Mouse (Mus musculus) hindbrain, embryonic 16.5 days (tissue): Measurements from ENCODE around the gene C2cd2l. TPM values are rescaled to one million over a fixed set of nuclear protein-coding genes. Genes with fewer than 3 reads are reported as not detected.
"Not testable (repeated sequence)": the region's sequence is repeated elsewhere in the genome, so short reads cannot be mapped to it uniquely, and the experiment has no call there.

Experiments
- ATAC-seq: fragments of 200-750 bp; cut with Nextera tagmentation; 2 replicates; pipeline ENCODE4 v1.8.0; 2017; ENCODE audit warnings: moderate TSS enrichment, moderate library complexity
- H3K27ac ChIP-seq: fragments of 300-500 bp; sonication (generic); 2 replicates; pipeline ENCODE4 v1.5.1; 2014; ENCODE audit warnings: low read depth, mild to moderate bottlenecking, control low read depth, low read length, moderate library complexity
- H3K27me3 ChIP-seq: fragments of 300-500 bp; sonication (generic); replicated peaks from 2 replicates; pipeline ENCODE4 v1.6.1; 2014; ENCODE audit warnings: low read length; ENCODE audit not compliant: control insufficient read depth, insufficient read depth
- H3K36me3 ChIP-seq: fragments of 300-500 bp; sonication (generic); 2 replicates; pipeline ENCODE4 v1.6.1; 2014; ENCODE audit warnings: mild to moderate bottlenecking, low read length, moderate library complexity, mixed read lengths; ENCODE audit not compliant: control insufficient read depth, insufficient read depth
- H3K4me1 ChIP-seq: fragments of 300-500 bp; sonication (generic); 2 replicates; pipeline ENCODE4 v1.6.1; 2014; ENCODE audit warnings: low read depth, low read length; ENCODE audit not compliant: control insufficient read depth, insufficient read depth
- H3K4me2 ChIP-seq: fragments of 300-500 bp; sonication (generic); 2 replicates; pipeline ENCODE4 v1.6.1; 2014; ENCODE audit warnings: mild to moderate bottlenecking, low read length, control low read depth, moderate library complexity
- H3K4me3 ChIP-seq: fragments of 300-500 bp; sonication (generic); 2 replicates; pipeline ENCODE4 v1.5.1; 2014; ENCODE audit warnings: mild to moderate bottlenecking, low read length, control low read depth, moderate library complexity
- H3K9ac ChIP-seq: fragments of 300-500 bp; sonication (generic); 2 replicates; pipeline ENCODE4 v1.6.1; 2014; ENCODE audit warnings: low read depth, mild to moderate bottlenecking, control low read depth, low read length, moderate library complexity
- H3K9me3 ChIP-seq: fragments of 300-500 bp; sonication (generic); 2 replicates; pipeline ENCODE4 v1.6.1; 2014; ENCODE audit warnings: mild to moderate bottlenecking, low read length, moderate library complexity; ENCODE audit not compliant: control insufficient read depth
- WGBS: fragments of 180-500 bp; shearing (Covaris S2); extraction: QIAGEN DNeasy Blood & Tissue Kit; methylation state at CpG from one replicate; pipeline ENCODE4 v1.1.7; 2014; 5-methylcytosine and 5-hydroxymethylcytosine counted together
- polyA plus RNA-seq: library from polyadenylated mRNA; unstranded; fragments of >200 nt; fragmentation: Nextera tagmentation; extraction: Ambion mirVana; gene quantifications from 2 replicates; pipeline ENCODE4 v1.2.1, GENCODE M21; 2015

C2cd2l gene
- polyA plus RNA-seq, 1 experiment from 2014 or later = 23.1 TPM

GRCm38 (mm10) chr9:44327926-44328325, 7.8 kb upstream of the C2cd2l start:
- H3K36me3 ChIP-seq = peaks cover 15% of the 10 kb centered on the region
- peak overlapping the region; percentile 89 for H3K4me3 ChIP-seq
- peaks cover 12% of the 10 kb centered on the region for H3K4me1 ChIP-seq
- no peaks in the 10 kb centered on the region for H3K9me3 ChIP-seq
- H3K27ac ChIP-seq = no peak overlapping the region
- 96% methylated on average over 5 of the region's 5 CpGs for WGBS
- peak overlapping the region; percentile 86 for H3K4me2 ChIP-seq
- H3K9ac ChIP-seq = peak overlapping the region; percentile 41; the same call in 1 of the 2 replicates
- no peak for ATAC-seq
- H3K27me3 ChIP-seq = no peaks in the 10 kb centered on the region

- peak overlapping the region; percentile 86 for H3K4me2 ChIP-seq
- WGBS = under 1% methylated on average over 22 of the region's 22 CpGs
Observed at GRCm38 (mm10) chr9:44327064-44327711, 7.1 kb upstream of the C2cd2l start.

GRCm38 (mm10) chr9:44326371-44327063, 6.4 kb upstream of the C2cd2l start:
- H3K4me2 ChIP-seq = peak overlapping the region; percentile 86
- no peaks in the 10 kb centered on the region for H3K9me3 ChIP-seq
- H3K36me3 ChIP-seq = peaks cover 4% of the 10 kb centered on the region; the same call in 1 of the 2 replicates
- WGBS = under 1% methylated on average over 38 of the region's 38 CpGs
- peak; percentile 97 for ATAC-seq
- peak overlapping the region; percentile 91 for H3K9ac ChIP-seq
- H3K27me3 ChIP-seq = no peaks in the 10 kb centered on the region
- H3K4me3 ChIP-seq = peak overlapping the region; percentile 89
- H3K27ac ChIP-seq = peak overlapping the region; percentile 85
- peaks cover 12% of the 10 kb centered on the region for H3K4me1 ChIP-seq

More at GRCm38 (mm10) chr9:44327064-44327711, 7.1 kb upstream of the C2cd2l start:
- peaks cover 12% of the 10 kb centered on the region for H3K4me1 ChIP-seq
- no peaks in the 10 kb centered on the region for H3K9me3 ChIP-seq
- peaks cover 9% of the 10 kb centered on the region; the same call in 1 of the 2 replicates for H3K36me3 ChIP-seq
- peak overlapping the region; percentile 85 for H3K27ac ChIP-seq
- peak overlapping the region; percentile 89 for H3K4me3 ChIP-seq
- H3K9ac ChIP-seq = peak overlapping the region; percentile 91
- H3K27me3 ChIP-seq = no peaks in the 10 kb centered on the region
- peak; percentile 22 for ATAC-seq

- peak within 1 kb of the TSS; percentile 89 for H3K4me3 ChIP-seq
- H3K4me2 ChIP-seq = peak within 1 kb of the TSS; percentile 86
- no peaks in the 10 kb centered on the region for H3K27me3 ChIP-seq
- no peaks in the 10 kb centered on the region for H3K9me3 ChIP-seq
- H3K27ac ChIP-seq = peak within 1 kb of the TSS; percentile 85
- peaks cover 14% of the 10 kb centered on the region for H3K4me1 ChIP-seq
- peaks cover 3% of the 10 kb centered on the region; the same call in 1 of the 2 replicates for H3K36me3 ChIP-seq
- 3% methylated on average over 12 of the region's 12 CpGs for WGBS
- ATAC-seq = peak; percentile 67
- peak within 1 kb of the TSS; percentile 91 for H3K9ac ChIP-seq
Observed at GRCm38 (mm10) chr9:44325768-44326370, 5.8 kb upstream of the C2cd2l start, which contains the start of gene Dpagt1. TSS of gene Dpagt1 (plus strand) at chr9:44326019.

- peak overlapping the region; percentile 91 for H3K9ac ChIP-seq
- peak overlapping the region; percentile 85 for H3K27ac ChIP-seq
- WGBS = 61% methylated on average over 7 of the region's 8 CpGs
Observed at GRCm38 (mm10) chr9:44325032-44325767, 5.1 kb upstream of the C2cd2l start.

GRCm38 (mm10) chr9:44324147-44324546, 4.1 kb upstream of the C2cd2l start:
- H3K9me3 ChIP-seq = no peaks in the 10 kb centered on the region
- H3K4me2 ChIP-seq = no peak overlapping the region
- 83% methylated on average over 6 of the region's 6 CpGs for WGBS
- H3K4me1 ChIP-seq = peaks cover 17% of the 10 kb centered on the region
- H3K36me3 ChIP-seq = 0 out of 2 replicates have a peak, but pooled peaks cover 3% of the 10 kb centered on the region
- no peaks in the 10 kb centered on the region for H3K27me3 ChIP-seq
- H3K4me3 ChIP-seq = no peak overlapping the region
- no peak overlapping the region for H3K27ac ChIP-seq
- no peak overlapping the region for H3K9ac ChIP-seq
- no peak for ATAC-seq

More at GRCm38 (mm10) chr9:44325032-44325767, 5.1 kb upstream of the C2cd2l start:
- peak overlapping the region; percentile 86 for H3K4me2 ChIP-seq
- H3K36me3 ChIP-seq, ATAC-seq, H3K9me3 ChIP-seq, H3K27me3 ChIP-seq: not testable (repeated sequence)
- peaks cover 17% of the 10 kb centered on the region for H3K4me1 ChIP-seq
- H3K4me3 ChIP-seq = peak overlapping the region; percentile 89; the same call in 1 of the 2 replicates

DNA sequence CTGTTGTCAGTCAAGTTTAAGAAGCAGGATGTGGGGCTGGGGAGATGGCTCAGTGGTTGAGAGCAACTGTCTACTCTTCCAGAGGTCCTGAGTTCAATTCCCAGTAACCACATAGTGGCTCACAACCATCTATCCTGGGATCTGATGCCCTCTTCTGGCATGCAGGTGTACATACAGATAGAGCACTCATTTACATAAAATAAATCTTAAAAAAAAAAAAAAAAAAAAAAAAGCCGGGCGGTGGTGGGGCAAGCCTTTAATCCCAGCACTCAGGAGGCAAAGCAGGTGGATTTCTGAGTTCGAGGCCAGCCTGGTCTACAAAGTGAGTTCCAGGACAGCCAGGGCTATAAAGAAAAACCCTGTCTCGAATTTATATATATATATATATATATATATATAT, 3.6 kb upstream of the C2cd2l start:
- H3K36me3 ChIP-seq, H3K9me3 ChIP-seq, ATAC-seq, H3K27me3 ChIP-seq, H3K4me2 ChIP-seq, H3K4me3 ChIP-seq, H3K27ac ChIP-seq, H3K9ac ChIP-seq: not testable (repeated sequence)
- H3K4me1 ChIP-seq = peaks cover 22% of the 10 kb centered on the region
- 83% methylated on average over 4 of the region's 4 CpGs for WGBS

GRCm38 (mm10) chr9:44320799-44321133, 681 bp upstream of the C2cd2l start:
- Histone ChIP-seq H3K9me3 (no peaks in the 10 kb centered on the region), H3K4me1 (peaks cover 26% of the 10 kb centered on the region), H3K27ac (peak overlapping the region; percentile 70), H3K27me3 (no peaks in the 10 kb centered on the region), H3K4me2 (peak overlapping the region; percentile 90), H3K36me3 (peaks cover 2% of the 10 kb centered on the region; the same call in 1 of the 2 replicates), H3K9ac (peak overlapping the region; percentile 59), H3K4me3 (peak overlapping the region; percentile 98)
- 18% methylated on average over 6 of the region's 6 CpGs for WGBS
- ATAC-seq = 0 out of 2 replicates have a peak, but pooled peaks have one; percentile 6
